Mouse (Mus musculus) limb, embryonic 14.5 days (tissue): ENCODE measurements around the gene Dnajb14. TPM values are rescaled to one million over a fixed set of nuclear protein-coding genes. Genes with fewer than 3 reads are reported as not detected.

Source experiments
- ATAC-seq: fragments of 200-750 bp; cut with Nextera tagmentation; 2 replicates; pipeline ENCODE4 v1.8.0; 2017; ENCODE audit warnings: low read depth, moderate number of reproducible peaks, moderate TSS enrichment; ENCODE audit not compliant: low FRiP score
- DNase-seq: peaks from one replicate; pipeline ENCODE4 v3.0.0-alpha.2; 2015; ENCODE audit warnings: low spot score
- H3K27ac ChIP-seq: fragments of 300-500 bp; sonication (generic); replicated peaks from 2 replicates; pipeline ENCODE4 v1.5.1; 2014; ENCODE audit warnings: low read depth, mild to moderate bottlenecking, low read length, moderate library complexity, mixed read lengths
- H3K27me3 ChIP-seq: fragments of 300-500 bp; sonication (generic); 2 replicates; pipeline ENCODE4 v1.6.1; 2014; ENCODE audit warnings: low read length, mixed read lengths; ENCODE audit not compliant: control insufficient read depth, insufficient read depth
- H3K36me3 ChIP-seq: fragments of 300-500 bp; sonication (generic); 2 replicates; pipeline ENCODE4 v1.6.1; 2014; ENCODE audit warnings: mild to moderate bottlenecking, low read length, moderate library complexity, mixed read lengths; ENCODE audit not compliant: control insufficient read depth, insufficient read depth
- H3K4me1 ChIP-seq: fragments of 300-500 bp; sonication (generic); 2 replicates; pipeline ENCODE4 v1.6.1; 2014; ENCODE audit warnings: antibody characterized with exemption, low read length, mixed read lengths; ENCODE audit not compliant: control insufficient read depth, insufficient read depth
- H3K4me2 ChIP-seq: fragments of 300-500 bp; sonication (generic); replicated peaks from 2 replicates; pipeline ENCODE4 v1.6.1; 2014; ENCODE audit warnings: low read depth, mild to moderate bottlenecking, low read length, moderate library complexity; ENCODE audit not compliant: severe bottlenecking
- H3K4me3 ChIP-seq: fragments of 300-500 bp; sonication (generic); replicated peaks from 2 replicates; pipeline ENCODE4 v1.5.1; 2014; ENCODE audit warnings: low read length
- H3K9ac ChIP-seq: fragments of 300-500 bp; sonication (generic); 2 replicates; pipeline ENCODE4 v1.6.1; 2014; ENCODE audit warnings: mild to moderate bottlenecking, low read depth, low read length, moderate library complexity; ENCODE audit not compliant: severe bottlenecking
- H3K9me3 ChIP-seq: fragments of 300-500 bp; sonication (generic); 2 replicates; pipeline ENCODE4 v1.6.1; 2016; ENCODE audit warnings: low read length; ENCODE audit not compliant: control insufficient read depth
- POLR2A ChIP-seq: fragments of 200-500 bp; IDR thresholded peaks from 2 replicates; pipeline ENCODE4 v1.8.0; 2012; ENCODE audit warnings: inconsistent platforms, mild to moderate bottlenecking, moderate library complexity, borderline replicate concordance; ENCODE audit not compliant: insufficient read depth, insufficient read length; ENCODE audit errors: extremely low read depth
- WGBS: fragments of 180-500 bp; shearing (Covaris S2); extraction: QIAGEN DNeasy Blood & Tissue Kit; methylation state at CpG from one replicate; pipeline ENCODE4 v1.1.7; 2014; 5-methylcytosine and 5-hydroxymethylcytosine counted together
- polyA plus RNA-seq, 2 experiments: library from polyadenylated mRNA; depleted of rRNA in 1 of 2; stranded (reverse) in 1 of 2; unstranded in 1 of 2; fragments of >200 nt; fragmentation: Nextera tagmentation in 1 of 2; extraction: Ambion mirVana in 1 of 2; gene quantifications; 2 replicates each; pipeline versions ENCODE4 v1.2.1 to v1.2.3; 2012 to 2014

Gene Dnajb14
- polyA plus RNA-seq, 2 experiments: 7.4 to 11.9 TPM

- no peaks in the 10 kb centered on the region for H3K9me3 ChIP-seq
- H3K4me3 ChIP-seq: no peak overlapping the region
- no peak for TF ChIP-seq POLR2A
- no peaks in the 10 kb centered on the region for H3K27me3 ChIP-seq
- no peak overlapping the region for H3K4me2 ChIP-seq
- no peak overlapping the region; the same call in 1 of the 2 replicates for H3K27ac ChIP-seq
- ATAC-seq: peak; percentile 75
- peaks cover 16% of the 10 kb centered on the region for H3K4me1 ChIP-seq
- no peak overlapping the region for H3K9ac ChIP-seq
- H3K36me3 ChIP-seq: no peaks in the 10 kb centered on the region
- 68% methylated on average over 14 of the region's 14 CpGs for WGBS
- DNase-seq: peak; percentile 61
These were observed 85.7 kb downstream of the Dnajb14 start for GRCm38 (mm10) chr3:137952914-137953880.

- Histone ChIP-seq H3K27me3 (no peaks in the 10 kb centered on the region), H3K9me3 (no peaks in the 10 kb centered on the region), H3K4me1 (peaks cover 16% of the 10 kb centered on the region), H3K27ac (no peak overlapping the region), H3K36me3 (no peaks in the 10 kb centered on the region), H3K9ac (no peak overlapping the region), H3K4me2 (no peak overlapping the region), H3K4me3 (no peak overlapping the region)
- 55% methylated on average over 23 of the region's 23 CpGs for WGBS
- no peak for DNase-seq
- no peak for ATAC-seq
- TF ChIP-seq POLR2A: no peak
These were observed 86.9 kb downstream of the Dnajb14 start for GRCm38 (mm10) chr3:137954256-137954916.

DNA sequence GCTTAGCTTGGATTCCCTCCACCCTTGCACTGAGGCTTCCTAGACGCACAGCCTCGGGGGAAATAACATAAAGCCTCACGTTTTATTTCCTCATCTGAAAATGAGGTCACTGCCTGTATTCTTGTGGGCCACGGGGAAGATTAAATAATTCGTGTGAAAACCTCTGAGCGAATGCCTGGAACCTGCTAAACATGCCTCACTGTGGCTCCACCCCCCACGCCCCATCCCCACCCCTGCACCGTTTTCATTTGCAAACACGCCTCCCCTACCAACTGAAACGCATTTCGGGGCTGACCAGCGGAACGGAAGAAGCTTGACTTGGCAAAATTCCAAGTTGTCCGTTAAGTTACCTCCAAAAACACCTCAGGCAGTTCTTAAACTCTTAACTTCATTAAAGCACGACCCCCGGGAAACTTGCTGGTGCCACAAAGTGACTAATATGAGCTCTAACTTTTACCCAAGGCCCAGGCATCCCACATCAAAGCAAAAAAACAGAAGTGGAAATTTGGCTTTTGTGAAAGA, 88.1 kb downstream of the Dnajb14 start:
- H3K36me3 ChIP-seq: no peaks in the 10 kb centered on the region
- TF ChIP-seq POLR2A: no peak
- H3K4me1 ChIP-seq: peaks cover 16% of the 10 kb centered on the region
- 6% methylated on average over 16 of the region's 16 CpGs for WGBS
- peak overlapping the region; percentile 19 for H3K4me3 ChIP-seq
- no peaks in the 10 kb centered on the region for H3K27me3 ChIP-seq
- no peak for ATAC-seq
- 0 out of 2 replicates have a peak overlapping the region, but pooled peaks have one; percentile 3 for H3K9ac ChIP-seq
- no peaks in the 10 kb centered on the region for H3K9me3 ChIP-seq
- DNase-seq: peak; percentile 55
- no peak overlapping the region for H3K27ac ChIP-seq
- peak overlapping the region; percentile 46 for H3K4me2 ChIP-seq

- ATAC-seq (no peak), DNase-seq (no peak)
- no peak overlapping the region for H3K9ac ChIP-seq
- no peak for TF ChIP-seq POLR2A
- H3K4me3 ChIP-seq: no peak overlapping the region
- H3K36me3 ChIP-seq: no peaks in the 10 kb centered on the region
- H3K9me3 ChIP-seq: no peaks in the 10 kb centered on the region
- H3K27ac ChIP-seq: no peak overlapping the region
- H3K4me1 ChIP-seq: peaks cover 11% of the 10 kb centered on the region
- H3K27me3 ChIP-seq: no peaks in the 10 kb centered on the region
- no peak overlapping the region for H3K4me2 ChIP-seq
- WGBS: 92% methylated on average over 9 of the region's 9 CpGs
These were observed 90.4 kb downstream of the Dnajb14 start for GRCm38 (mm10) chr3:137957864-137958263.

DNA sequence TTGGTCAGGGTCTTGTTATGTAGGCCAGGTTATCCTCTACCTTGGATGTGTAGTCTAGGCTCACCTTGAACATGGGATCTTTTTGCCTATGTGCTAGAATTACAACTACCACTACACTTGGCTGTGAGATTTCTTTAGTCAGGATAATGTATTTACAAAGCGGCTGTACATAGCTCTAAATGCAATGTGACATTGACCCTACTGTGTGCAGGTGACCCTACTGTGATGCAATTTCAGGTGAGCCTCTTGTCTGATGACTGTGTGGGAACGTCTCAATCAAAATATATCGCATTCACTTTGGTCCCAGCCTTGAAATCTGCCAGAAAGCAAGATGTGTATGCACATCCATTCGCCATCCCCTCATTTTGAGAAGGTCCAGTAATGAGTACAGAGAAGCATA, 90.9 kb downstream of the Dnajb14 start:
- H3K36me3 ChIP-seq: no peaks in the 10 kb centered on the region
- 93% methylated on average over 4 of the region's 4 CpGs for WGBS

More for the DNA sequence above, 90.9 kb downstream of the Dnajb14 start:
- no peak for ATAC-seq
- no peak overlapping the region for H3K4me2 ChIP-seq
- no peak overlapping the region for H3K4me3 ChIP-seq
- TF ChIP-seq POLR2A: no peak
- no peak overlapping the region for H3K9ac ChIP-seq
- H3K9me3 ChIP-seq: no peaks in the 10 kb centered on the region
- H3K27ac ChIP-seq: no peak overlapping the region
- H3K27me3 ChIP-seq: no peaks in the 10 kb centered on the region
- peaks cover 10% of the 10 kb centered on the region for H3K4me1 ChIP-seq
- DNase-seq: no peak
